Mouse (Mus musculus) embryonic facial prominence, embryonic 12.5 days (tissue): ENCODE data around the gene Etfbkmt. TPM values are rescaled to one million over a fixed set of nuclear protein-coding genes. Genes with fewer than 3 reads are reported as not detected.
A peak's percentile ranks its signal among the peaks of the same experiment; 100 is the strongest.
"Not testable (repeated sequence)": the region's sequence is repeated elsewhere in the genome, so short reads cannot be mapped to it uniquely, and the experiment has no call there.

Experiments used
- ATAC-seq: fragments of 200-750 bp; cut with Nextera tagmentation; 2 replicates; pipeline ENCODE4 v1.8.0; 2017; ENCODE audit not compliant: insufficient number of reproducible peaks, insufficient read depth, low FRiP score, low TSS enrichment
- H3K27ac ChIP-seq: fragments of 300-500 bp; sonication (generic); 2 replicates; pipeline ENCODE4 v1.5.1; 2016; ENCODE audit warnings: mild to moderate bottlenecking
- H3K27me3 ChIP-seq: fragments of 300-500 bp; sonication (generic); 2 replicates; pipeline ENCODE4 v1.6.1; 2016; ENCODE audit warnings: mild to moderate bottlenecking, moderate library complexity
- H3K36me3 ChIP-seq: fragments of 300-500 bp; sonication (generic); 2 replicates; pipeline ENCODE4 v1.6.1; 2016; ENCODE audit warnings: mild to moderate bottlenecking
- H3K4me1 ChIP-seq: fragments of 300-500 bp; sonication (generic); 2 replicates; pipeline ENCODE4 v1.6.1; 2016
- H3K4me2 ChIP-seq: fragments of 300-500 bp; sonication (generic); replicated peaks from 2 replicates; pipeline ENCODE4 v1.6.1; 2016; ENCODE audit warnings: mild to moderate bottlenecking, moderate library complexity
- H3K4me3 ChIP-seq: fragments of 300-500 bp; sonication (generic); 2 replicates; pipeline ENCODE4 v1.5.1; 2016; ENCODE audit warnings: mild to moderate bottlenecking
- H3K9ac ChIP-seq: fragments of 300-500 bp; sonication (generic); 2 replicates; pipeline ENCODE4 v1.6.1; 2016; ENCODE audit warnings: mild to moderate bottlenecking, moderate library complexity
- H3K9me3 ChIP-seq: fragments of 300-500 bp; sonication (generic); 2 replicates; pipeline ENCODE4 v1.6.1; 2016; ENCODE audit warnings: mild to moderate bottlenecking, moderate library complexity
- WGBS: fragments of 180-500 bp; shearing (Covaris S2); methylation state at CpG from one replicate; pipeline ENCODE4 v1.1.7; 2016; 5-methylcytosine and 5-hydroxymethylcytosine counted together
- polyA plus RNA-seq: library from polyadenylated mRNA; unstranded; fragments of >200 nt; fragmentation: Nextera tagmentation; extraction: Ambion mirVana; gene quantifications from 2 replicates; pipeline ENCODE4 v1.2.1, GENCODE M21; 2016

The Etfbkmt gene
- polyA plus RNA-seq, 1 experiment from 2014 or later, result 15.2 TPM

- no peaks in the 10 kb centered on the region for H3K27me3 ChIP-seq
- H3K4me2 ChIP-seq, result 0 out of 2 replicates have a peak overlapping the region, but pooled peaks have one; percentile 55
- WGBS, result 92% methylated on average over 16 of the region's 16 CpGs
- H3K36me3 ChIP-seq, result 0 out of 2 replicates have a peak, but pooled peaks cover 3% of the 10 kb centered on the region
- no peak for ATAC-seq
- peaks cover 14% of the 10 kb centered on the region for H3K4me1 ChIP-seq
- no peak overlapping the region for H3K4me3 ChIP-seq
- no peak overlapping the region for H3K27ac ChIP-seq
- no peaks in the 10 kb centered on the region for H3K9me3 ChIP-seq
- no peak overlapping the region for H3K9ac ChIP-seq
These were observed 49.8 kb downstream of the Etfbkmt start for GRCm38 (mm10) chr6:149189340-149189922.

GRCm38 (mm10) chr6:149191951-149192350 lies 52.3 kb downstream of the Etfbkmt start:
- not testable (repeated sequence) for H3K27me3 ChIP-seq, H3K9ac ChIP-seq, H3K27ac ChIP-seq, H3K4me1 ChIP-seq, ATAC-seq, H3K4me3 ChIP-seq, H3K4me2 ChIP-seq, H3K36me3 ChIP-seq, H3K9me3 ChIP-seq
- WGBS, result 82% methylated on average over 5 of the region's 5 CpGs

DNA sequence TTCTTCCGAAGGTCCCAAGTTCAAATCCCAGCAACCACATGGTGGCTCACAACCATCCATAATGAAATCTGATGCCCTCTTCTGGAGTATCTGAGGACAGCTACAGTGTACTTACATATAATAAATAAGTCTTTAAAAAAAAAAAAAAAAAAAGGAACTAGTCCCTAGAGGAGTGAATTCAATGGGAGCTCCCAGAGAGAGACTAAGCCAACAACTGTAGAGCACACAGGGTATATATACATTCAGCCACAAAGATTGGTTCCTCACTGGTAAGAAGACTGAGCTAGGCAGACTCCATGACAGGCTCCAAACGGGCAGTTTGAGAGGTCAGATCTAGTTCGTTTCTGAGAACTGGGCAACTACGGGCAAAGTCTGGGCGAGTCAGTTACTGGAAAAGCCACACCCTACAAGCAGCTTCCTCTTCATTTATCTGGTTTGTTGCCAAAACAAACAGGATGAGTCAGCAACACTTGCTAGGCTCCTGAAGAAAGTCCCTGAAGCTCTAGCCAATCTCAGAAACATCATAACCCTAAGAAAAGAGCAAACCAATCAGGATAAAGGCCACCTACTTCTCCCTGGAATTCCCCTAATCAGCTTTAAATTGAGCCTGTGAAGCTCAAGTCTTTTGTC lies 53.7 kb downstream of the Etfbkmt start:
- Histone ChIP-seq H3K9me3 (no peaks in the 10 kb centered on the region), H3K36me3 (no peaks in the 10 kb centered on the region), H3K27me3 (no peaks in the 10 kb centered on the region), H3K4me1 (no peaks in the 10 kb centered on the region), H3K9ac (no peak overlapping the region), H3K27ac (no peak overlapping the region), H3K4me2 (no peak overlapping the region), H3K4me3 (no peak overlapping the region)
- 79% methylated on average over 5 of the region's 5 CpGs for WGBS
- no peak for ATAC-seq

DNA sequence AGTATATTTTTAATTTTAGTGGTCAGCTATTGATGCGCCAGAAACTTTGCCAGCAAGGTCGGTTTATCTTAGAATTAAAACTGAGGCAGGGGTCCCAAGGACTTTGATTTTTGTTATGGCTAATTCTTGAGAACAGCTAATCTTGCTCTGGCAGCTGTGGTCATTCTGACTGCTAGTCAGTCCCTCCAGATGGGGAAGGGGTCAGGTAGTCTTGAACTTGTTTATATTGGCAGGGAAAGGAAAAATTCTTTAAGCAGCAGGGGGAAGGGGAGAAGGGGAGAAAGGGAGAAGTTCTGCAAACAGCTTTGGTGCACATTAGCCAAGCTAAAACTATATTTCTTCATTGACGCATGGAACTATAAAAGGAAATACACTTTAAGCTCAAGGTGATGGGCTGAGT lies 57.5 kb downstream of the Etfbkmt start:
- WGBS, result 70% methylated on average over 3 of the region's 3 CpGs
- no peak for ATAC-seq

GRCm38 (mm10) chr6:149198572-149198971 lies 58.9 kb downstream of the Etfbkmt start:
- Histone ChIP-seq H3K27ac (no peak overlapping the region), H3K9me3 (no peaks in the 10 kb centered on the region), H3K27me3 (no peaks in the 10 kb centered on the region), H3K36me3 (no peaks in the 10 kb centered on the region), H3K4me2 (no peak overlapping the region), H3K4me1 (no peaks in the 10 kb centered on the region), H3K4me3 (no peak overlapping the region), H3K9ac (no peak overlapping the region)
- ATAC-seq, result no peak

More for the DNA sequence above, 57.5 kb downstream of the Etfbkmt start:
- H3K27ac ChIP-seq, result no peak overlapping the region
- H3K9ac ChIP-seq, result no peak overlapping the region
- H3K4me2 ChIP-seq, result no peak overlapping the region
- H3K9me3 ChIP-seq, result no peaks in the 10 kb centered on the region
- H3K4me3 ChIP-seq, result no peak overlapping the region
- H3K36me3 ChIP-seq, result no peaks in the 10 kb centered on the region
- no peaks in the 10 kb centered on the region for H3K27me3 ChIP-seq
- H3K4me1 ChIP-seq, result no peaks in the 10 kb centered on the region

Other genes with a start within 250 kb of the Etfbkmt start
- gene Caprin2, start 243.6 kb upstream of the Etfbkmt start, polyA plus RNA-seq, result 21.0 and 21.2 TPM in 2 replicates
- gene Sinhcaf, start 193.4 kb upstream of the Etfbkmt start, polyA plus RNA-seq, result 143 and 147 TPM in 2 replicates
- 8.1 and 10.3 TPM in 2 replicates for gene Dennd5b, start 38.2 kb upstream of the Etfbkmt start, polyA plus RNA-seq
- not detected in 2 replicates for gene Gm10203, start 9.7 kb upstream of the Etfbkmt start, polyA plus RNA-seq
- 39.6 and 44.9 TPM in 2 replicates for gene Amn1, start 48.9 kb downstream of the Etfbkmt start, polyA plus RNA-seq
- gene Resf1, start 169.6 kb downstream of the Etfbkmt start, polyA plus RNA-seq, result 50.8 and 55.2 TPM in 2 replicates